12 mouse cellular contexts compared by ENCODE assay signal in the genomic region with DNA sequence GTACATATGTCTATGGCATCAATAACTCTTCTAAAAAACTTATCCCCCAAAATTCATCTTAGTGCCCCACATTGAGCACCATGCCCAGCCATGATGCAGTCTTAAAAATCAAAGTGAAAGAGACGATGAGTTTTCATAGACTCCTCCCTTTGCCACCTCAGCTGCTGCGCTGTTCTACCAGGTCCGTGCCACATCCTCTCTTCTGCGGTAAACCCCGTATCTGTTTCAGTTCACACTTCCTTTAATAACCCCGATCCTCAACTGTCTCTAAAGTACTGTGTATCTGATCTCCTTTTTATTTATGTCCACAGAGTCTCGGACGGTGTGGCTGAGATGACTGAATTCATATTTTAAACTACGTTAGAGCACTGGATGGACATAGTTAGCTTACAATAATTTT. TPM values are rescaled to one million over a fixed set of nuclear protein-coding genes. Genes with fewer than 3 reads are reported as not detected.
A peak's percentile ranks its signal among the peaks of the same experiment; 100 is the strongest.
DNase-seq lines count a peak whose midpoint lies in the region; ATAC-seq and TF ChIP-seq lines count a peak whose summit lies in the region.
"Had no signal": no experiment of that assay in that cellular context is flagged by ENCODE, and none has a peak within 500 bp of the region (broad histone marks: within the 10 kb centered on the region; RNA-seq: fewer than 3 reads in every experiment).

No protein-coding gene starts in this region.

- ATAC-seq in liver, embryonic 16.5 days (ENCODE audit: low read depth), result 0 out of 2 replicates have a peak, but pooled peaks have one; percentile 23
- ATAC-seq in hindbrain, postnatal 0 days, result no peak

- no peak overlapping the region for H3K27ac ChIP-seq in liver, embryonic 16.5 days (ENCODE audit: low read length)
- no peak overlapping the region for H3K27ac ChIP-seq in gastrocnemius, adult 2 months
- H3K27ac ChIP-seq in hindbrain, postnatal 0 days, result no peak overlapping the region
- H3K27ac ChIP-seq: forebrain, embryonic 12.5 days; midbrain, embryonic 12.5 days had no signal

- H3K36me3 ChIP-seq in liver, embryonic 16.5 days (ENCODE audit: control insufficient read depth, insufficient read depth), result no peaks in the 10 kb centered on the region
- H3K36me3 ChIP-seq in hindbrain, postnatal 0 days (ENCODE audit: insufficient read depth, low read length), result no peaks in the 10 kb centered on the region
- H3K36me3 ChIP-seq: forebrain, embryonic 12.5 days; midbrain, embryonic 12.5 days had no signal

- peaks cover 3% of the 10 kb centered on the region; the same call in 1 of the 2 replicates for H3K4me1 ChIP-seq in liver, embryonic 16.5 days (ENCODE audit: control insufficient read depth, low read depth, low read length)
- H3K4me1 ChIP-seq in hindbrain, postnatal 0 days (ENCODE audit: insufficient read depth, low read length), result no peaks in the 10 kb centered on the region

- H3K9me3 ChIP-seq in liver, embryonic 16.5 days (replicated peaks; ENCODE audit: control insufficient read depth, low read length), result no peaks in the 10 kb centered on the region
- no peaks in the 10 kb centered on the region for H3K9me3 ChIP-seq in hindbrain, postnatal 0 days (ENCODE audit: low read length)
- H3K9me3 ChIP-seq: forebrain, embryonic 12.5 days; midbrain, embryonic 12.5 days had no signal

- peak; percentile 13 for DNase-seq in adrenal gland, postnatal 14 days
- DNase-seq in adrenal gland, postnatal 25 days, result no peak
- DNase-seq in T-cell, adult 2 months (ENCODE audit: low spot score), result peak; percentile 86
- DNase-seq in spleen, postnatal 36 days (ENCODE audit: low spot score in 2 of 2), result peak; percentile 81 to 82
- DNase-seq in gastrocnemius, adult 2 months, result no peak
- DNase-seq in hindbrain, postnatal 0 days (ENCODE audit: low spot score), result no peak
- DNase-seq in embryo, embryonic 10 days (ENCODE audit: low spot score), result no peak
- DNase-seq: cerebellum, postnatal 14 days had no signal

- peak overlapping the region; percentile 23; the same call in 1 of the 2 replicates for H3K4me3 ChIP-seq in liver, embryonic 16.5 days (ENCODE audit: low read depth, low read length)
- no peak overlapping the region for H3K4me3 ChIP-seq in gastrocnemius, adult 2 months
- no peak overlapping the region for H3K4me3 ChIP-seq in hindbrain, postnatal 0 days (ENCODE audit: low read length)
- H3K4me3 ChIP-seq: forebrain, embryonic 12.5 days; midbrain, embryonic 12.5 days had no signal

- intact Hi-C loops in gastrocnemius, adult 2 months (cut with DNase I), result no loop called here

- WGBS in liver, embryonic 16.5 days (ENCODE audit: insufficient replicate concordance), result 11% methylated on average over 9 of the region's 9 CpGs
- 77% methylated on average over 9 of the region's 9 CpGs for WGBS in hindbrain, postnatal 0 days

- H3K4me2 ChIP-seq in liver, embryonic 16.5 days (ENCODE audit: low read depth, low read length), result peak overlapping the region; percentile 42
- no peak overlapping the region for H3K4me2 ChIP-seq in hindbrain, postnatal 0 days (ENCODE audit: low read depth, low read length)
- H3K4me2 ChIP-seq: forebrain, embryonic 12.5 days; midbrain, embryonic 12.5 days had no signal

- no peak for TF ChIP-seq CTCF in gastrocnemius, adult 2 months (IDR thresholded peaks at IDR 0.05)
- no peak for TF ChIP-seq CTCF in hindbrain, postnatal 0 days (IDR thresholded peaks at IDR 0.05; ENCODE audit: low read depth)

- H3K9ac ChIP-seq in liver, embryonic 16.5 days (ENCODE audit: low read depth, low read length), result no peak overlapping the region
- H3K9ac ChIP-seq in hindbrain, postnatal 0 days (replicated peaks; ENCODE audit: low read length), result no peak overlapping the region
- H3K9ac ChIP-seq: forebrain, embryonic 12.5 days; midbrain, embryonic 12.5 days had no signal

- H3K27me3 ChIP-seq in liver, embryonic 16.5 days (ENCODE audit: control insufficient read depth, insufficient read depth, low read depth, low read length), result peaks cover 7% of the 10 kb centered on the region; the same call in 1 of the 2 replicates
- H3K27me3 ChIP-seq in hindbrain, postnatal 0 days (ENCODE audit: insufficient read depth, low read length), result no peaks in the 10 kb centered on the region

RNA-seq across cellular contexts. Expression of a gene that starts 14.7 kb away (rescaled TPM):
- not detected in 2 replicates for total RNA-seq in adrenal gland, postnatal 14 days (2021)
- not detected in 2 replicates for total RNA-seq in adrenal gland, postnatal 25 days (2021)
- not detected in 2 replicates for polyA plus RNA-seq in liver, embryonic 16.5 days (2015; fragmentation: Nextera tagmentation; extraction: Ambion mirVana)
- total RNA-seq in gastrocnemius, adult 2 months (2021), result not detected
- total RNA-seq in hindbrain, postnatal 0 days (2014; rRNA removed), result not detected in 2 replicates
- not detected in 2 replicates for polyA plus RNA-seq in hindbrain, postnatal 0 days (2015; fragmentation: Nextera tagmentation; extraction: Ambion mirVana)
- total RNA-seq: layer of hippocampus, postnatal 10 days had no signal
- polyA plus RNA-seq: forebrain, embryonic 12.5 days; midbrain, embryonic 12.5 days had no signal

RNA-seq across cellular contexts. Expression of a gene that starts 15.4 kb away (rescaled TPM):
- not detected in 2 replicates for total RNA-seq in adrenal gland, postnatal 14 days (2021)
- total RNA-seq in adrenal gland, postnatal 25 days (2021), result not detected in 2 replicates
- polyA plus RNA-seq in liver, embryonic 16.5 days (2015; fragmentation: Nextera tagmentation; extraction: Ambion mirVana), result not detected in 2 replicates
- total RNA-seq in gastrocnemius, adult 2 months (2021), result not detected
- total RNA-seq in hindbrain, postnatal 0 days (2014; rRNA removed), result not detected in 2 replicates
- not detected in 2 replicates for polyA plus RNA-seq in hindbrain, postnatal 0 days (2015; fragmentation: Nextera tagmentation; extraction: Ambion mirVana)
- total RNA-seq: layer of hippocampus, postnatal 10 days had no signal
- polyA plus RNA-seq: forebrain, embryonic 12.5 days; midbrain, embryonic 12.5 days had no signal

RNA-seq across cellular contexts. Expression of a gene that starts 22.9 kb away (rescaled TPM):
- total RNA-seq in adrenal gland, postnatal 14 days (2021), result not detected in 2 replicates
- not detected in 2 replicates for total RNA-seq in adrenal gland, postnatal 25 days (2021)
- not detected in 2 replicates for polyA plus RNA-seq in liver, embryonic 16.5 days (2015; fragmentation: Nextera tagmentation; extraction: Ambion mirVana)
- not detected for total RNA-seq in gastrocnemius, adult 2 months (2021)
- not detected in 2 replicates for total RNA-seq in hindbrain, postnatal 0 days (2014; rRNA removed)
- polyA plus RNA-seq in hindbrain, postnatal 0 days (2015; fragmentation: Nextera tagmentation; extraction: Ambion mirVana), result not detected in 2 replicates
- total RNA-seq: layer of hippocampus, postnatal 10 days had no signal
- polyA plus RNA-seq: forebrain, embryonic 12.5 days; midbrain, embryonic 12.5 days had no signal

RNA-seq across cellular contexts. Expression of a gene that starts 29.3 kb away (rescaled TPM):
- total RNA-seq in adrenal gland, postnatal 14 days (2021), result not detected in 2 replicates
- not detected in 2 replicates for total RNA-seq in adrenal gland, postnatal 25 days (2021)
- polyA plus RNA-seq in liver, embryonic 16.5 days (2015; fragmentation: Nextera tagmentation; extraction: Ambion mirVana), result not detected in 2 replicates
- total RNA-seq in gastrocnemius, adult 2 months (2021), result not detected
- total RNA-seq in hindbrain, postnatal 0 days (2014; rRNA removed), result not detected in 2 replicates
- not detected in 2 replicates for polyA plus RNA-seq in hindbrain, postnatal 0 days (2015; fragmentation: Nextera tagmentation; extraction: Ambion mirVana)
- total RNA-seq: layer of hippocampus, postnatal 10 days had no signal
- polyA plus RNA-seq: forebrain, embryonic 12.5 days; midbrain, embryonic 12.5 days had no signal

RNA-seq across cellular contexts. Expression of a gene that starts 37.4 kb away (rescaled TPM):
- total RNA-seq in adrenal gland, postnatal 14 days (2021), result not detected in 2 replicates
- total RNA-seq in adrenal gland, postnatal 25 days (2021), result not detected in 2 replicates
- not detected in 2 replicates for polyA plus RNA-seq in liver, embryonic 16.5 days (2015; fragmentation: Nextera tagmentation; extraction: Ambion mirVana)
- not detected for total RNA-seq in gastrocnemius, adult 2 months (2021)
- total RNA-seq in hindbrain, postnatal 0 days (2014; rRNA removed), result not detected in 2 replicates
- not detected in 2 replicates for polyA plus RNA-seq in hindbrain, postnatal 0 days (2015; fragmentation: Nextera tagmentation; extraction: Ambion mirVana)
- total RNA-seq: layer of hippocampus, postnatal 10 days had no signal
- polyA plus RNA-seq: forebrain, embryonic 12.5 days; midbrain, embryonic 12.5 days had no signal

Comparison
In these comparisons a context has a peak if more than half of its experiments do, and no peak if none do; other contexts are left out.
1. DNase-seq: peak in adrenal gland, postnatal 14 days (single experiment), T-cell, adult 2 months (single experiment) and spleen, postnatal 36 days (2 of 2); none in adrenal gland, postnatal 25 days (single experiment), gastrocnemius, adult 2 months (single experiment), hindbrain, postnatal 0 days (single experiment) and embryo, embryonic 10 days (single experiment).